Mouse (Mus musculus): Measurements from ENCODE around the gene Ermard.

Ermard gene

DNA sequence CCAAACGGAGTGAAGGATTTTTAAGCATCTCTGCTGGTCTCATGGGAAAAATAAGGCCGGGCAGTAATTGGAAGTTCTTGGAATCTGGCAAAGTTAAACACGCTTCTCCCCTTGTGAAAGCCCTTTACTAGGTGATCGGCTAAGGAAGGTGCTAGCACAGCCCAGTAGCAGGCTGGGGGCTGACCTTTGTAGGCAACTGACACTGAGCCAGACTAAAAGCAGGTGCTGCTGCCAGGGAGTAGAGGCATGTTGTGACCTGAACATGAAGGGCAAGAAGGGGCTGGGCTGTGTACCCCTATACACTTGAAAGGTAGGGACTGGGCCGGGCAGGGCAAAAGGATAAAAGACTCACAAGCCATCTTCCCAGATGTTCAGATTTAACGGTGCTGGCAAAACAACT is 19.3 kb downstream of the Ermard start:
- DNase-seq (ENCODE audit: low spot score) = no peak

DNA sequence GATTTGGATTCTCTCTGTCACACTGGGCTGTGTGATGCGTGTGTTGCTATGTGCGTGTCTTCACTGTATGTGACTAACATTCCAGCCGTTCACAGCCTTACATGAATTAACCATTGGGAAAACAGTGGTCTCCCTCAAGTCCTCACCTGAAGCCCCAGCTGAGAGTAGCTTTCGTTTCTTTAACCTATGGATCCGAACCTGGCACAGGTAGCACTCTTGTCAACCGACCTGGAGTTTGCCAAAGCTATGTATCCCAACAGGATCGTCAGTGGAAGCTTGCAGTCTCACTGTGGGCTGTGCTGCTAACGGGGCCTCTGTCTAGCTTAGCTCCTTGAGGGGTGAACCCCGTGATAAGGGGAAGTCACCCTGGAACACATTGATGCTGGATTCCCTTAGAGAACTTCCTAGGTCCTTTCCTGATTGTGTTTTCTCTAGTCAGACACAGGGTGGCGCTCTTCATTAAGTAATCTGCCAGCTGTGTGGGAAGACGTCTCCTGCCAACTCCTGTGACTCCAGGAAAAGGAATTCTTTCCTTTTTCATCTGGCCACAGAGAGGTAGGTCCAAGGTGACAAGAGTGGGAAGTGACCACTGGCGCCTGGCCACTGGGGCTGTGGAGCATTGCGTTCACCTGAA is 24.5 kb downstream of the Ermard start:
- DNase-seq (ENCODE audit: low spot score) = peak; percentile 66

DNA sequence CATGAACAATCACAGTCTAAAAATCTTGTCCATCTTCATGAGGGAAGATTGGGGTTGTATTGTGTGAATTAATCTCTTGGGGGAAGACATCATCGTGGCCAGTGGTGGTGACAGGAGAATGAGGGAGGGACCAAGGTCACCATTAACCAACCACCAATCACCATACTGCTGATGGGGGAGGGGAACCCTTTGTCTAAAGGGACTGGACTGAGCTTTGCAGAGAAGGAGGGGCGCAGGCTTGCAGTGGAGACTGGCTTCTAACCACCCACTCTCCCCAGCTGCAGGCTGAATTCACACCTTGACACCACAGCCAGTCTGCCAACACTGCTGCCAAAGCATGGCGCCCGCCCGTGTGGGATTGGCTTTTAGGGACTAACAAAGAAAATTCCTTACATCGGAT is 25.1 kb downstream of the Ermard start:
- DNase-seq (ENCODE audit: low spot score) = no peak

DNA sequence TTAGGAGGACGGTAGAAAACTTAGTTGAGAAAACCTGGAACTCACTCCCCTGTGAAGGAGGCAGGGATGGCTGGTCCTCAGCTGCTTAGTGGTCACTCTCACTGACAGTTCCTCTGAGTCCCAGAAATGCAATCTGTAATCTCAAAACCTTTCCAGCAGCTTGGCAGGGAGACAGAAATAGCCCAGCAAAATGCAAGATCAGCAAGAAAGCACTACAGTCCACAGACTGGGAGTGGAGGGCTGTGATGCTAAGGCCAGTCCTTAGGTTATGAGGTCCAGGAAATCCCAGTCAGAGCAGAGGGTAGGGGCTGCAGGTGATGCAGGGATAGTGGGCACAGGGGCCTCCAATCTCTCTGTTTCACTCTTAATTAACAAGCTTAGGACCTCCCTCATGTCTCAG is 25.9 kb downstream of the Ermard start:
- no peak for DNase-seq (ENCODE audit: low spot score)

DNA sequence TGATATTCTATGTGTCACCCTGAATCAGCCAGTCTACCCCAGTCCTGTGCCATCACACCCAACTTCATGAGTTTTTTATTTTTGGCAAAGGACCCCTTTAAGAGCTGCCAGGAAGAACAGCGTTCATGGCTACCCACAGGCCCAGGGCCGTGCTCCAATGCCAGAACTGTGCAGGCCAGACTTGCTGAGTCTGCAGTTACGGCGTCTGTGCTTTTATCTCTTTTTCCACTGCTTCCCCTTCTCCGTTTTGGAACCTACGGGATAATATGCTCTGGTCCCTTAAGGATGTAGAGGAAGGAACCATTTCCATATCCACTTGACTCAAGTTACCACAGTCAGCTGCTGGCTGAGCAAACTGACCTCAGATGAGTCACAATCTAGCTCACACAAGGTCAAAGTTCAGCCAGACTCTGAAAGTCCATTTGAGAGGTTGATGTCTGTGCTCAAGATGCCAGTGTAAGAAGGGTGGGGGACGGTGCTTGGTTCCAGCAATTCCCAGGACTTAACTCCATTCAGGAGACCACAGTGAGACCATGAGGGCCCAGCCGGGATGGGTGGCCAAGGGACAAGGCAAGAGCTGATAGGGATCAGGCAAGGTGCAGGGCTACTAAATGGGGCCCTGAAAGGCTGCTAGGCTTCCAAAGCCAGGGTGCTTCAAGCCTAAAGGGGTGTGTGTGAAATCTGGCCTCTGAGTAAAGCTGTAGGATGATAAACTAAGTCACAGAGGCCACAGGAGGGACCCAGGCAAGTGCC is 27.2 kb downstream of the Ermard start:
- DNase-seq (ENCODE audit: low spot score) = no peak

DNA sequence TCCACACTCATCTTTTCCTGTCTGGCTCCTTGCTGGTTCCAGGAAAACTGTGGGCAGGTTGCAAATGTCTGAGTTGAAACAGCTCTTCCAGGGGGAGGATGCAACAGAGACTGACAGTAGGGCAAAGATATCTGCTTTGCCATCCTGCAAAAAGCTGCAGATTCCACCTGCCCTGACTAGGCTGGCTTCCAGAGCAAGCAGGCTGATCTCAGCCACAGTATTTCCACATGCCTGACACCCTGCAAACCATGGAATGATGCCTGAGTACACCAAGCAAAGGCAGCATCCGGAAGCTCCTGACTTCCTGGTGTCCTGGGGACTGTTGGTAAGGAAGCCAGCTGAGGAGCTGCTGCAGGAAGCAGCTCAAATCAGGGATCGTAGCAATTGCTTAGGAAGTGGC is 28.1 kb downstream of the Ermard start:
- DNase-seq (ENCODE audit: low spot score) = peak; percentile 40

DNA sequence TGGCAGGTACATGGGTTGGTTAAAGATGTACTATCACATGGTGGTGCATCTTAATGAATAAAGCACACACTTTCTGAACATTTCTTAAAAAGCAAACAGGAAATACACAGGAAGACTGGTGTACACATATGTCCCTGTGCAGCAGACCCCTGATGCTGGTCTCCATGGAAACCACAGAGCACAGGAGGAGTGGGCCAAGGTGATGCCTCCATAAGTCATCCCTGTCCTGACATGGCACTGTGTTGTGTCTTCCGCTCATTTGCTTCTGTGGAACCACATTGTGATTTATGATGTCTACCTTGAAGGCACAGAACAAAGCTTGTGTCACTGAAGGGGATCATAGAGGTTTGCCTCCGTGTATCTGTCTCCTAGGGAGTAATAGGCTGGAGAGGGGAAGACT is 31.2 kb downstream of the Ermard start:
- DNase-seq (ENCODE audit: low spot score) = no peak

DNA sequence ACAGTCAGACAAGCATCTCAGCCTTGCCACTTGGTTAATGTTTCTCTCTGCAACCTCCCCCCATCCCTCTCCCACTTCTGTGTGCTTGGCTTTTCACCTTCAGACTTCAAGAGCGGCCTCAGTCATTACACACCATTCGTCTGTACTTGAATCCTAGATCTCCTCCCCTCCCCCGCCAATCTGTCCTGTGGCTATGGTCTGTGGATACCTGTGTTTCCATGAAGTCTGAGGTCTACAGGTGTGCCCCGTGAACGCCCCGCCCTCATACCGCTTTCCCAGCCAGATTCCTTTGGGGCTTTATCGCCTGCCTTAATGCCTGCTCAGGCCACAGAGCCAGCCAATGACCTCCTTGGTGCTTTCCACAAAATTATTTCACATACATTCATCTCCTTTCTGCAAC is 34.0 kb downstream of the Ermard start:
- DNase-seq (ENCODE audit: low spot score) = no peak

DNA sequence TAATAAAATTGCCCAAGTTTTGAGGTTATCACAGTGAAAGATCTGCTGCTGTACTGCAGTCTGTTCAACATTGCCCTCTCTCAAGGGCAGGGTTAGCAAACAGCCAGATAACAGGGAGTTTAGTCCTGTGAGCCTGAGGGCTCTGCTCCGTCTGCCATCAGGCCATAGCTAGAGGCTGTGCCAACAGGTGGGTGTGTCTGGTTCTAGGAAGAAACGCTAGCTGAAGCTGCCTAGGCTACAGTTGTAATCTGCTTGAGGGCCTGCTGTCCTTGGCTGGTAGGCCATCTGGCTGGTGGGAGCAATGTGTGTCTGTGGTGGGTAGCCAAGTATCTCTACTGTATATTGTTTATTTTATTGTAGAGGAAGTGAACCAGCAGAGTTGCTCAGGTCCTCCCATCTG is 36.5 kb downstream of the Ermard start:
- DNase-seq (ENCODE audit: low spot score) = no peak

DNA sequence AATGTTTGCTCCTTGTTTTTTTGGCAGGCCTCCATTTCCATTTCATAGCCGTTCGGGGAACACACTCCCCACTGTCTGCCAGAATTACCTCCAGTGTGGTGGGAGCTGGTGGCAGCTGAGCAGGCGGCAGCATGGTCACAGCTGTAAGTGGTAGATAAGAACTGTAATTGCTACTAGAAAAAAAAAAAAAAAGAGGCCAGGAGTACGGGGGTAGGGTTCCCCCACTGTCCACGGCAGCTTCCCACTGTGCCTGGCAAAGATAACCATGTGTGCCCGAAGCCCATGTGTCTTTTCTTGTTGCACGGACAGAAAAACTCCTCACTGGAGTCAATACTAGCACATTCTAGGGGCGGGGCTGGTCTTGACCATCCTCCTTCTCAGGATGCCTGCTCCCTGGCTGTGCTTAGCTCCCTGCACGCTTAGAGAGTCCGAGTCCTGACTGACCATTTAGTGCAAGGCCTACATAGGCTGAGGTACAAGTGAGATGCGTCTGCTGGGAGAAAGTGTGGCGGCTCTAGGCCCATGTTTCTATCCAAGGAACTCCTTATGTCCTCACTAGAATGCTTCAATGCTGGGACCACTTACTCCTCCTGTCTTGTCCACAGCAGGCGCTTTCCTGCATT is 43.3 kb downstream of the Ermard start:
- no peak for DNase-seq (ENCODE audit: low spot score)

DNA sequence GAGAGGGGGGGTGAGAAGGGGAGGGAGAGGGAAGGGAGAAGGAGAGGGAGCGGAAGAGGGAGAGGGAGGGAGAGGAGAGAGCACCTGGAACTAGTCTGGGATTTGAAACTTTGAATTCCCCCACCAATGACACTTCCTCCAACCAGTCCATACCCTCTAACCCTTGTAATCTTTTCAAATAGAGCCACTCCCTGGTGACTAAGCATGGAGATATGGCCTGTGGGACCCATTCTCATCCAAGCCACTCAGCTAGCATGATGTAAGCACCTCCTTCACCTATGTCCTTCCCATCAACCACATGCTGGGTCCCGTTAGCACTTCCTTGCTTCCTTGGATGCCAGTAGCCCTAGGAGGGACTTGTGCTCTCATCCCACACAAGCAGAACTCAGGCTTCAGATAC is 44.0 kb downstream of the Ermard start:
- no peak for DNase-seq (ENCODE audit: low spot score)

DNA sequence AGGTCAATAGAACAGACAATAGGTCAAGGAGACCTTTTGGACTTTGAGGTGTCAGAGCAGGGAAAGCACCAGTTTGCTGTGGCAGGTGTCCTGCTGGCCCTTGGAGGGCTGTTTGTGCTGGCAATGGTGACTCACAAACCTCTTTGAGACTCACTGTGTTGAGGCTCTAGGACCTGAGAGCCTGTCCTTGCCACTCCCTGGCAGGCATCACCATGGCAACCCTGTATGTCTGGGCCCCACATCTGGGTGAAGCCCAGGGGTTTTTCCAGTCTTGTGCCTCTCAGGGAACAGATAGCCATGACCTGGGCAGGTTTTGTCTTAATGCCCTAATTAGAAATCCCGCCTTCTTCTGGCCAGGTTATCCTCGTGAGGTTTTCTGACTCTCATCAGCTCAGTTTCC is 47.2 kb downstream of the Ermard start:
- DNase-seq (ENCODE audit: low spot score) = no peak

DNA sequence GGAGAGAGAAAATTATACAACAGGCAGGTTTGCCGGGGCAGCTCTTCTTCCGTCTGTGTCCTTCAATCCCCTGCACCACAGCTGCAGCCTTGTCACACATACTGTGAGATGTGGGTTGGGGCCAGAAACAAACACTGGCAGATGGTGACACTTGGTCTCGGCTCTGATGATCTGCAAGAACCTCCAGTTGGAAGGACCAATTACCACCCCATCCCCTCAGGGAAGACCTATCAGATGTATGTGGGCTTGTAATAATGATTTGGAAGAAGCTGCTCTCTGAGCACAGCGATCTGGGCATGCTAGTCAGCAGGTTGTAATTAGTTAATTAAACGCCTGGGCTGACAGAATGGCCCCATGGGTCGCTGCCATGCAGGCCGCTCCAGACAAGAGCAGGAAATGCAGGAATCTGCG is 47.6 kb downstream of the Ermard start:
- DNase-seq (ENCODE audit: low spot score) = no peak

DNA sequence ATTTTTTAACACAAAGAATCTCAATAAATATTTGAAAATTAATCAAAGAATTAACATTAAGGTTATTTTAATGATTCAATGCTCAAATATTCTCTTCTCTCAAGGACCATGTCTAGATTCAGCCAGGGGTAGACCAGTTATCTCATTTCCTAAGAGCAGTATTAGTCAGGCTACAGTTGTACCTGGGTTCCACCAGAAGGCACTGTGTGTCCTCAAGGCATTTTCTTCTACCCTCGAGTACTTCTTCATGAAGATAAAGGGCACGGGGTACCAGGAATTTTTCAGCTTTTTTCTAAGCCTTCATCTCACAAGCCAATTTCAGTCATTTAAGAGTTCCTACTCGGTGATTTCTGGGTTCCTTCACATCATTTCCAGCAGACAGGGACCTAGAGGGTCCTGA is 50.7 kb downstream of the Ermard start:
- no peak for DNase-seq (ENCODE audit: low spot score)

DNA sequence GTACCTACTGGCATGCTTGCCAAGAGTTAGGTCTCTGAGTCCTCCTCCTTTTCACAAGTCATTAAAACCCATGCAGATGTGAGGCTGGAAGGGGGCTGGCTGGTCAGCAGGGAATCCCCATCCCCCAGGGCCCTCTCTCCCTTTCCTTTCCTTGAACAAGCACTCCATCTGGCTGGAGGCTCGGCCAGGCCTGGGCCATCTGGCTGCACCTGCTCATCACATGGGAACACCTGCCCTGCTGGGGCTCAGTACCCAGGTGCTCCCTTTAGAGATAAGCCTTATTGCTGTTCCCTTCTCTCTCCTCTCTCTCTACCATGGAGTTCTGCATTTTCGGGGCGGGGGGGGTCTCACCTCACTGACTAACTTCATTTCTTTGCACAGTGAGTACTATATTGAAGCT is 52.5 kb downstream of the Ermard start:
- DNase-seq (ENCODE audit: low spot score) = no peak

DNA sequence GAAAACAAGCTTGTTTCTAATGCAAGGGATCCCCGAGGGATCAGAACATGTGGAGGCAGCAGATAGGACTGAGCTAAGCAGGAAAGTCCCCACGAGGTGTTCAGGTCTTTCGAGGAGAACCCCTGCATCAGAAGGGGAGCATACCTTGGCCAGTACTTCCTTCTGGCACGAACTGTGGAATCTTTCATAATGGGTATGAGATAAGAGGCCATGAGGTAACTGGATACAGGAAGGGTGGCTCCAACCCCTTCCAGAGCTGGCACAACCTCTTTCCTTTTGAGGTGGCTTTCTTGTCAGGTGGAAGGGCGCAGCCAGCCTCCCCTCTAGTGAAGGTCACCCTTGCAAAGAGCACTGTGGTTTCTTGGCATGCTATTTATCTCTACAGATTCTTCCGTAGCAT is 55.8 kb downstream of the Ermard start:
- peak; percentile 28 for DNase-seq (ENCODE audit: low spot score)

DNA sequence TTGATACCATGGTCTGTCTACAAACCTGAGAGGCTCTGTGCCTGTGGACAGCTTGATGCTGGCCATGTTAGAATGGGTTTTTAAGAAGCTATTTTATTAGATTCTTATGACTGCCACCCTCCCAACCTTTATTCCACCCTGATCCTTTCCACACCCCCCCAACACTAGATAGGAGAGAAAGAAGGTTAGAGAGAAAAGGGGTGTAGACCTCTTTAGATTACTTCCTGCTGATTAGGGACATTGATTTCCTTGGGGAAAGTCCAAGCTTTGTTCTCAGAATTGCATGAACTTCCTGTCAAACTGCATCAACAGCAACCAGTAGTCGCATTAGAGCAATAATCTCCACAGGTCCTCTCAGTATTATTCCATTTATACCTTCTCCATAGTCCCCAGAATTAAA is 57.7 kb downstream of the Ermard start:
- no peak for DNase-seq (ENCODE audit: low spot score)

DNA sequence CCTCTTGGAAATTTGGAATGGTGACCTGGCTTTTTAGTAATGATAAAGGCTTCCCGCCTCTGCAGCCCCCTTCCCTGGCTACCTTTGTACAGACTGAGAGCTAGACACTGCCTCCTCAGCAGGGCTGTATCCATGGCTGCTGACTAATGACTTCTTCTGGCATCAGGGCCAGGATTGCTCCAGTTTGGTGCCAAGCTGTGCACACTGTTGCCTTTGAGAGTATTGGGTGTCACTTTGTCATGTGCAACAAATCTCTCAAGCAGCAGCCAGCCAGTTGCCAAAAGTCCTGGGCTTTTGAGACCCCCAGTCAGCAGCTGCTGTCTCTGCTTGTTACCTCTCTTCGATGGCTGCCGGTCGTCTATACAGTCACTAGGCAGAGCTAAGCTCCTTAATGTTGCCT is 60.3 kb downstream of the Ermard start:
- no peak for DNase-seq (ENCODE audit: low spot score)

DNA sequence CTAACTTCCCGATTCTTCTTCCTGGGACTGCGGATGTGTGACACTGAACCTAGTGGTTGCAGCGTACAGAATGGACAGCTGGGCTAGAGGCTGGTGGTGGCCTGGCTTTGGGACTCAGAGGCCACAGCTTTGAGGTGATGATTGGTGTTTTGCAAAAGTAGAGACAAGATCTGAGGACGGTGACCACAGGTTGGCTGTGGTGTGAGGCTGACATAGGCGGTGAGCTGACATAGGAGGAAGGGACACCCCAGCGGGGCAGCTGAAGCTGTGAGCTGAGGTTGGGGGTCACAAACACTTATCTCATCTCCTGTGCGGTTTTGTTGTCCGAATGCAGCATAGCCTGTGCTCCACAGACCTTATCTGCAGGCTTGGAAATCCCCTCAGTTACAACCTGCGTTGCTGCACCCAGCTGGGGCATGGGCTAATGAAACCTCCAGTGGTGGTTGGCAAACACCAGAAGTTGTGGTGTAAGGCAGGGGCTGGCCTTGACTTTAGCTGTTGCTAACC is 66.2 kb downstream of the Ermard start:
- no peak for DNase-seq (ENCODE audit: low spot score)

DNA sequence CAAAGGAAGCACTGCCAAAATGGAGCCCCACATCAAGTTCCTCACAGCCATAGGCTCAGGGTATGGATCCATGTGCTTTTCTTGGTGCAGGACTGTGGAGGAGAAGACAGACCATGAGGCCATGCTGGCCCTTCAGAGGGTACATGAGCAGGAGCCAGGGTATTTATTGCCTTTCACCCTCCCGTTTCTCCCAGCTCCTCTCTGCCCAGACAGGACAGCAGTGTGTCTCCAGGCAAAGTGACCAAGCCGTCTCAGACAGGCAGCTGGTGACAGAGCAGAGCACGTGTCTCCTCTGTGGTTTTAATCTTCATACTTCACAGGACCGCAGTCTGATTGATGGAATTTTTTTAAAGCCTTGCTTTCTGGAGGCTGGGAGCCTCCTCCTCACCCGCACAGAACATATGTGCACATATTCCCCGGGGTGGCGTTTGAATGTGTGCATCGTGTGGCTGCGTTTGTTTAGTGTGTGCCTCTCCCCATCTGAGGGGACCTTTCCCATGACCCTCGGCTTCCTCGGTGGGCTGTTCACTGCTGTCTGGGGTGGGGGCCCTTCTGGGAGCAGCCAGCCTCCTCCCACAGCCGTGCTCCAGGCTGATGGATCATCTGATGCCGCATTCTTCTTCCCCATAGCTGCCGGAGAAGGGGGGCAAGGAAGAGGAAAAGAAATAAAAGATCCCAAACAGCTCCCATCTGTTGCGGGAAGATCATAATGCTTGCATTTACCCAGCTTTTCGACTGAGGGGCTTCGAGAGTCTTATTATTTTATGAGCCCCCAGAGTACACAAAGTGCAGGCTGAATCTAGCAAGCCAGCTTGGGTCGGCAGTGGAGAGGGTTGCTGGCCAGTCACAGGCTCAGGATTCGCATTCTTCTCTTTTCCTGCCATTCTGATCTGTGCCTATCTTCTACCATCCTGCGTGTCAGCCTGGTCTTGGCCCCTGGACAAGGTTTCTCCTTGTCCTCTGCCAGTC is 67.7 kb downstream of the Ermard start:
- no peak for DNase-seq (ENCODE audit: low spot score)

DNA sequence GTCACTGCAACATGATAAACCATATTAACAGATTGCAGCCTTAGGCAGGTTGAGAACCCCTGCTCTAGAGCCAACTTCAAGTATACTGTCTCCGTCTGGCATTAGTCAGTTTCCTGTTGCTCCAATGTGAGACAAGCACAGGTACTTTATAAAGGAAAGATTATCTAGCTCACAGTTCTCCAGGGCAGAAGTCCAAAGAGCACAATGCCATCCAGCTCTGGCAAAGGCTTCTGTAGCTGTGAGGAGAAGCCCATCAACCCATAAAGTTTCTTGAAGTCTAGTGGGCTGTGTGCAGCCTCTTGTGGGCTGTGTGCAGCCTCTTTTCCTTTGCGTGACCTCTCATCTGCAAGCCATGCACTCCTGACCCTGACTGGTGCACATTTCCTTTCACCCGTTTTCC is 74.5 kb downstream of the Ermard start:
- DNase-seq (ENCODE audit: low spot score) = no peak

DNA sequence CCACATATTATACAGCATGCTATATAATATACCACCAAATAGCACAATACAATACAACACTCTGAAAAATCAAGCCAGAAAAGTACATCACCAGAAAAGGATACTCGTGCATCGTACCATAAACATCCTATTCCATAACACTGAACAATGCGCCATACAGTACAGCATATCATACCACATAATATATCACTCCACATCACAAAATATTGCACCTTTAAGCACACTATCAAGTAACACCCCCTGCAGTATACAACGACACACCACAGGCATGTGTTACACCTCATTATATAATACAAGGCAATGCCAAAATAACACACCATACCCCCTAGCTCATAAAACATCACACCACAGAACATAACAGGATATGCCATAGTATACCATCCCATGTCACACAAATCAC is 79.1 kb downstream of the Ermard start:
- no peak for DNase-seq (ENCODE audit: low spot score)
